8 mouse cellular contexts compared by ENCODE assay signal in genomic region chr10:89731341-89731740, GRCm38 (mm10). TPM values are rescaled to one million over a fixed set of nuclear protein-coding genes. Genes with fewer than 3 reads are reported as not detected.
A peak's percentile ranks its signal among the peaks of the same experiment; 100 is the strongest.
DNase-seq lines count a peak whose midpoint lies in the region; ATAC-seq and TF ChIP-seq lines count a peak whose summit lies in the region.

No protein-coding gene starts in this region.

- H3K27ac ChIP-seq in lung, embryonic 14.5 days (ENCODE audit: low read depth) = no peak overlapping the region
- H3K27ac ChIP-seq in embryonic facial prominence, embryonic 11.5 days (replicated peaks; ENCODE audit: low read depth, low read length) = no peak overlapping the region
- no peak overlapping the region for H3K27ac ChIP-seq in limb, embryonic 11.5 days (replicated peaks; ENCODE audit: low read depth, low read length)

- peak; percentile 10; the same call in 1 of the 2 replicates for TF ChIP-seq CTCF in lung, embryonic 14.5 days (IDR thresholded peaks at IDR 0.05; ENCODE audit: low read depth)

- DNase-seq in lung, embryonic 14.5 days = no peak
- no peak for DNase-seq in lung, postnatal 25 days (ENCODE audit: low spot score)
- no peak for DNase-seq in embryonic facial prominence, embryonic 11.5 days (ENCODE audit: low spot score)
- no peak for DNase-seq in limb, embryonic 11.5 days (ENCODE audit: low spot score)
- DNase-seq in retina, embryonic 14.5 days (ENCODE audit: low spot score) = peak; percentile 6
- DNase-seq in left cerebral cortex, adult 9 months (ENCODE audit: low spot score in 2 of 2) = no peak
- no peak for DNase-seq in right cerebral cortex, adult 2 months (ENCODE audit: low spot score in 2 of 2)

- no peak for ATAC-seq in lung, embryonic 14.5 days (ENCODE audit: insufficient read depth)
- ATAC-seq in embryonic facial prominence, embryonic 11.5 days (replicated peaks; ENCODE audit: insufficient number of reproducible peaks, low FRiP score, low TSS enrichment, low read depth) = no peak
- no peak for ATAC-seq in limb, embryonic 11.5 days (ENCODE audit: insufficient number of reproducible peaks, low FRiP score, low TSS enrichment, low read depth)
- ATAC-seq in cerebellum, adult (ENCODE audit: insufficient number of reproducible peaks, low FRiP score, low TSS enrichment) = no peak

- no peaks in the 10 kb centered on the region for H3K27me3 ChIP-seq in lung, embryonic 14.5 days (ENCODE audit: insufficient read depth, low read length)
- H3K27me3 ChIP-seq in embryonic facial prominence, embryonic 11.5 days (ENCODE audit: control insufficient read depth, insufficient read depth, low read length) = no peaks in the 10 kb centered on the region
- no peaks in the 10 kb centered on the region for H3K27me3 ChIP-seq in limb, embryonic 11.5 days (ENCODE audit: control insufficient read depth, insufficient read depth, low read length)

- no peaks in the 10 kb centered on the region for H3K9me3 ChIP-seq in lung, embryonic 14.5 days (ENCODE audit: low read depth, low read length)
- H3K9me3 ChIP-seq in embryonic facial prominence, embryonic 11.5 days (replicated peaks; ENCODE audit: control insufficient read depth, low read length) = no peaks in the 10 kb centered on the region
- no peaks in the 10 kb centered on the region for H3K9me3 ChIP-seq in limb, embryonic 11.5 days (ENCODE audit: control insufficient read depth, low read length)

- peaks cover 8% of the 10 kb centered on the region; the same call in 1 of the 2 replicates for H3K36me3 ChIP-seq in lung, embryonic 14.5 days (ENCODE audit: insufficient read depth)
- H3K36me3 ChIP-seq in embryonic facial prominence, embryonic 11.5 days (replicated peaks; ENCODE audit: control insufficient read depth, insufficient read depth, low read depth, low read length) = no peaks in the 10 kb centered on the region
- H3K36me3 ChIP-seq in limb, embryonic 11.5 days (ENCODE audit: control insufficient read depth, insufficient read depth, low read length) = no peaks in the 10 kb centered on the region

- H3K4me2 ChIP-seq in lung, embryonic 14.5 days = peak overlapping the region; percentile 83
- peak overlapping the region; percentile 46 for H3K4me2 ChIP-seq in embryonic facial prominence, embryonic 11.5 days (ENCODE audit: low read depth, low read length)
- peak overlapping the region; percentile 67 for H3K4me2 ChIP-seq in limb, embryonic 11.5 days (ENCODE audit: low read depth, severe bottlenecking)

- peak overlapping the region; percentile 58 for H3K9ac ChIP-seq in lung, embryonic 14.5 days
- peak overlapping the region; percentile 64 for H3K9ac ChIP-seq in embryonic facial prominence, embryonic 11.5 days (replicated peaks; ENCODE audit: low read length)
- H3K9ac ChIP-seq in limb, embryonic 11.5 days (ENCODE audit: low read length) = peak overlapping the region; percentile 64

- WGBS in lung, embryonic 14.5 days = 14% methylated on average over 5 of the region's 5 CpGs
- WGBS in embryonic facial prominence, embryonic 11.5 days = 15% methylated on average over 5 of the region's 5 CpGs
- WGBS in limb, embryonic 11.5 days = 15% methylated on average over 5 of the region's 5 CpGs

- H3K4me1 ChIP-seq in lung, embryonic 14.5 days (ENCODE audit: insufficient read depth) = 0 out of 2 replicates have a peak, but pooled peaks cover 7% of the 10 kb centered on the region
- H3K4me1 ChIP-seq in embryonic facial prominence, embryonic 11.5 days (ENCODE audit: control insufficient read depth, insufficient read depth, low read length) = no peaks in the 10 kb centered on the region
- no peaks in the 10 kb centered on the region for H3K4me1 ChIP-seq in limb, embryonic 11.5 days (ENCODE audit: control insufficient read depth, insufficient read depth, low read length)

- peak overlapping the region; percentile 66 for H3K4me3 ChIP-seq in lung, embryonic 14.5 days (ENCODE audit: low read depth, low read length)
- peak overlapping the region; percentile 70 for H3K4me3 ChIP-seq in embryonic facial prominence, embryonic 11.5 days (ENCODE audit: low read depth, low read length)
- peak overlapping the region; percentile 67 for H3K4me3 ChIP-seq in limb, embryonic 11.5 days (ENCODE audit: low read depth, low read length)

RNA-seq across cellular contexts. Expression of gene Actr6, which starts 0.8 kb away (rescaled TPM):
- polyA plus RNA-seq in lung, embryonic 14.5 days (2014; fragmentation: Nextera tagmentation; extraction: Ambion mirVana) = 28.8 and 31.5 TPM in 2 replicates
- 46.3 and 50.9 TPM in 2 replicates for polyA plus RNA-seq in embryonic facial prominence, embryonic 11.5 days (2014; fragmentation: Nextera tagmentation; extraction: Ambion mirVana)
- polyA plus RNA-seq in limb, embryonic 11.5 days (2014; fragmentation: Nextera tagmentation; extraction: Ambion mirVana) = 38.4 and 41.4 TPM in 2 replicates

RNA-seq across cellular contexts. Expression of gene Uhrf1bp1l, which starts 13.4 kb away (rescaled TPM):
- 31.3 and 35.1 TPM in 2 replicates for polyA plus RNA-seq in lung, embryonic 14.5 days (2014; fragmentation: Nextera tagmentation; extraction: Ambion mirVana)
- 24.6 and 27.6 TPM in 2 replicates for polyA plus RNA-seq in embryonic facial prominence, embryonic 11.5 days (2014; fragmentation: Nextera tagmentation; extraction: Ambion mirVana)
- polyA plus RNA-seq in limb, embryonic 11.5 days (2014; fragmentation: Nextera tagmentation; extraction: Ambion mirVana) = 32.3 and 34.1 TPM in 2 replicates

RNA-seq across cellular contexts. Expression of gene Scyl2, which starts 45.3 kb away (rescaled TPM):
- 13.0 and 13.9 TPM in 2 replicates for polyA plus RNA-seq in lung, embryonic 14.5 days (2014; fragmentation: Nextera tagmentation; extraction: Ambion mirVana)
- polyA plus RNA-seq in embryonic facial prominence, embryonic 11.5 days (2014; fragmentation: Nextera tagmentation; extraction: Ambion mirVana) = 26.9 and 30.6 TPM in 2 replicates
- 14.6 and 20.4 TPM in 2 replicates for polyA plus RNA-seq in limb, embryonic 11.5 days (2014; fragmentation: Nextera tagmentation; extraction: Ambion mirVana)
